14 mouse cellular contexts compared by ENCODE assay signal in genomic region chr9:65233243-65233985, GRCm38 (mm10). TPM values are rescaled to one million over a fixed set of nuclear protein-coding genes. Genes with fewer than 3 reads are reported as not detected.
"Had no signal": no experiment of that assay in that cellular context is flagged by ENCODE, and none has a peak within 500 bp of the region (broad histone marks: within the 10 kb centered on the region; RNA-seq: fewer than 3 reads in every experiment).

No protein-coding gene starts in this region.

- DNase-seq: kidney, adult 11 months; kidney, postnatal 36 days; layer of hippocampus, adult 9-11 months; layer of hippocampus, postnatal 36 days; retina, postnatal 1 day; right cerebral cortex, postnatal 4 days; spleen, adult 18-20 months had no signal

- H3K27ac ChIP-seq: limb, embryonic 15.5 days; lung, embryonic 15.5 days; midbrain, embryonic 12.5 days; neural tube, embryonic 13.5 days had no signal

- H3K4me2 ChIP-seq: limb, embryonic 15.5 days; lung, embryonic 15.5 days; midbrain, embryonic 12.5 days; neural tube, embryonic 13.5 days had no signal

- H3K27me3 ChIP-seq: limb, embryonic 15.5 days; lung, embryonic 15.5 days; midbrain, embryonic 12.5 days; neural tube, embryonic 13.5 days had no signal

- H3K4me1 ChIP-seq: midbrain, embryonic 12.5 days had no signal

- H3K4me3 ChIP-seq: limb, embryonic 15.5 days; lung, embryonic 15.5 days; midbrain, embryonic 12.5 days; neural tube, embryonic 13.5 days had no signal

- ATAC-seq: midbrain, embryonic 16.5 days had no signal

- H3K9me3 ChIP-seq: limb, embryonic 15.5 days; lung, embryonic 15.5 days; midbrain, embryonic 12.5 days; neural tube, embryonic 13.5 days had no signal

- H3K9ac ChIP-seq: limb, embryonic 15.5 days; lung, embryonic 15.5 days; midbrain, embryonic 12.5 days; neural tube, embryonic 13.5 days had no signal

- H3K36me3 ChIP-seq: lung, embryonic 15.5 days had no signal

RNA-seq across cellular contexts. Expression of gene Cilp, which starts 31.6 kb away (rescaled TPM):
- total RNA-seq: layer of hippocampus, adult 18-20 months; layer of hippocampus, postnatal 36 days; megakaryocyte-erythroid progenitor cell, adult 5-6 weeks had no signal
